Comparison of ENCODE assay signal across 9 mouse cellular contexts in genomic region chr4:43973526-43973981, GRCm38 (mm10). TPM values are rescaled to one million over a fixed set of nuclear protein-coding genes. Genes with fewer than 3 reads are reported as not detected.
A peak's percentile ranks its signal among the peaks of the same experiment; 100 is the strongest.
DNase-seq lines count a peak whose midpoint lies in the region; ATAC-seq and TF ChIP-seq lines count a peak whose summit lies in the region.
"Had no signal": no experiment of that assay in that cellular context is flagged by ENCODE, and none has a peak within 500 bp of the region (broad histone marks: within the 10 kb centered on the region; RNA-seq: fewer than 3 reads in every experiment).

No protein-coding gene starts in this region.

- H3K4me2 ChIP-seq in kidney, postnatal 0 days (ENCODE audit: low read length) = no peak overlapping the region
- no peak overlapping the region for H3K4me2 ChIP-seq in lung, postnatal 0 days (replicated peaks; ENCODE audit: low read depth, low read length)
- no peak overlapping the region for H3K4me2 ChIP-seq in stomach, embryonic 15.5 days

- H3K36me3 ChIP-seq in kidney, postnatal 0 days (ENCODE audit: insufficient read depth, low read length) = no peaks in the 10 kb centered on the region
- H3K36me3 ChIP-seq in G1E (replicated peaks) = peaks cover 76% of the 10 kb centered on the region
- H3K36me3 ChIP-seq in lung, postnatal 0 days (ENCODE audit: insufficient read depth, low read length) = no peaks in the 10 kb centered on the region
- H3K36me3 ChIP-seq in stomach, embryonic 15.5 days = no peaks in the 10 kb centered on the region

- peak overlapping the region; percentile 1; the same call in 1 of the 2 replicates for H3K27ac ChIP-seq in kidney, postnatal 0 days
- H3K27ac ChIP-seq in lung, postnatal 0 days (ENCODE audit: low read length) = no peak overlapping the region
- H3K27ac ChIP-seq in stomach, embryonic 15.5 days = peak overlapping the region; percentile 61

- no peak overlapping the region for H3K4me3 ChIP-seq in kidney, postnatal 0 days (replicated peaks; ENCODE audit: low read depth, low read length)
- peak overlapping the region; percentile 42; the same call in 1 of the 2 replicates for H3K4me3 ChIP-seq in G1E (ENCODE audit: low read depth, low read length)
- no peak overlapping the region for H3K4me3 ChIP-seq in lung, postnatal 0 days (ENCODE audit: low read depth, low read length)
- H3K4me3 ChIP-seq in stomach, embryonic 15.5 days (replicated peaks) = no peak overlapping the region

- no peak for TF ChIP-seq EP300 in lung, postnatal 0 days (IDR thresholded peaks at IDR 0.05)

- no peak for TF ChIP-seq CTCF in kidney, postnatal 0 days (IDR thresholded peaks at IDR 0.05; ENCODE audit: low read depth)
- TF ChIP-seq CTCF in G1E (IDR thresholded peaks at IDR 0.05; ENCODE audit: low read depth, low read length) = no peak
- no peak for TF ChIP-seq CTCF in lung, postnatal 0 days (IDR thresholded peaks at IDR 0.05)

- H3K9ac ChIP-seq in kidney, postnatal 0 days (ENCODE audit: low read depth, low read length) = no peak overlapping the region
- no peak overlapping the region for H3K9ac ChIP-seq in lung, postnatal 0 days (replicated peaks; ENCODE audit: low read depth)
- H3K9ac ChIP-seq in stomach, embryonic 15.5 days = no peak overlapping the region

- intact Hi-C loops in heart, postnatal 10 days (cut with DNase I) = no loop called here

- peaks cover 22% of the 10 kb centered on the region for H3K4me1 ChIP-seq in kidney, postnatal 0 days (replicated peaks; ENCODE audit: insufficient read depth, low read length)
- H3K4me1 ChIP-seq in G1E (ENCODE audit: insufficient read depth, low read depth, low read length) = peaks cover 66% of the 10 kb centered on the region
- peaks cover 5% of the 10 kb centered on the region; the same call in 1 of the 2 replicates for H3K4me1 ChIP-seq in lung, postnatal 0 days (ENCODE audit: insufficient read depth, low read depth, low read length)
- peaks cover 26% of the 10 kb centered on the region for H3K4me1 ChIP-seq in stomach, embryonic 15.5 days

- DNase-seq in kidney, postnatal 0 days (ENCODE audit: low spot score) = peak; percentile 17
- DNase-seq in kidney, postnatal 4 days = no peak
- no peak for DNase-seq in G1E (ENCODE audit: low spot score)
- DNase-seq in cerebellum, postnatal 10 days = peak; percentile 54 to 77
- DNase-seq in heart, postnatal 10 days = peak; percentile 80 to 83
- DNase-seq in lung, postnatal 0 days (ENCODE audit: low spot score) = peak; percentile 71
- no peak for DNase-seq in thymus, postnatal 10 days (ENCODE audit: low spot score in 2 of 2)

- H3K27me3 ChIP-seq in kidney, postnatal 0 days (ENCODE audit: insufficient read depth, low read length) = no peaks in the 10 kb centered on the region
- no peaks in the 10 kb centered on the region for H3K27me3 ChIP-seq in G1E (ENCODE audit: insufficient read depth, low read length)
- H3K27me3 ChIP-seq in lung, postnatal 0 days (replicated peaks; ENCODE audit: insufficient read depth, low read length) = no peaks in the 10 kb centered on the region
- no peaks in the 10 kb centered on the region for H3K27me3 ChIP-seq in stomach, embryonic 15.5 days (replicated peaks)

- H3K9me3 ChIP-seq in kidney, postnatal 0 days (replicated peaks; ENCODE audit: low read length) = no peaks in the 10 kb centered on the region
- H3K9me3 ChIP-seq in G1E (replicated peaks) = no peaks in the 10 kb centered on the region
- no peaks in the 10 kb centered on the region for H3K9me3 ChIP-seq in lung, postnatal 0 days (ENCODE audit: low read length)
- H3K9me3 ChIP-seq in stomach, embryonic 15.5 days = no peaks in the 10 kb centered on the region

- ATAC-seq in kidney, postnatal 0 days (replicated peaks; ENCODE audit: low FRiP score, low read depth) = no peak
- peak; percentile 32; the same call in 1 of the 2 replicates for ATAC-seq in G1E (ENCODE audit: extremely low read depth, insufficient number of reproducible peaks, low FRiP score, poor library complexity, severe bottlenecking)
- ATAC-seq in lung, postnatal 0 days = peak; percentile 46
- no peak for ATAC-seq in stomach, embryonic 15.5 days (ENCODE audit: insufficient read depth, low FRiP score, low read depth)

- WGBS in kidney, postnatal 0 days = 44% methylated on average over 4 of the region's 4 CpGs
- WGBS in lung, postnatal 0 days = 35% methylated on average over 4 of the region's 4 CpGs
- WGBS in stomach, embryonic 15.5 days = 53% methylated on average over 4 of the region's 4 CpGs

RNA-seq across cellular contexts. Expression of gene Ccin, which starts 9.7 kb away (rescaled TPM):
- not detected in 2 replicates for polyA plus RNA-seq in kidney, postnatal 0 days (2015; fragmentation: Nextera tagmentation; extraction: Ambion mirVana)
- total RNA-seq in G1E (2014; fragmentation: Nextera tagmentation) = not detected in 2 replicates
- total RNA-seq in G1E (2017) = not detected in 2 replicates
- not detected in 2 replicates for polyA plus RNA-seq in G1E (2012)
- total RNA-seq in heart, postnatal 10 days (2021) = under 1 TPM; 0.12 to 0.22 TPM
- polyA plus RNA-seq in lung, postnatal 0 days (2015; fragmentation: Nextera tagmentation; extraction: Ambion mirVana) = not detected in 2 replicates
- polyA plus RNA-seq in stomach, embryonic 15.5 days (2015; fragmentation: Nextera tagmentation; extraction: Ambion mirVana) = not detected in 2 replicates
- polyA plus RNA-seq: large intestine, adult 2 months had no signal

RNA-seq across cellular contexts. Expression of gene Glipr2, which starts 16.4 kb away (rescaled TPM):
- polyA plus RNA-seq in kidney, postnatal 0 days (2015; fragmentation: Nextera tagmentation; extraction: Ambion mirVana) = 54.9 and 59.1 TPM in 2 replicates
- total RNA-seq in G1E (2014; fragmentation: Nextera tagmentation) (48.9 and 58.3 TPM in 2 replicates), G1E (2017) (73.9 and 77.9 TPM in 2 replicates)
- 47.0 and 50.6 TPM in 2 replicates for polyA plus RNA-seq in G1E (2012)
- total RNA-seq in heart, postnatal 10 days (2021) = 10 to 100 TPM; 16.4 to 18.1 TPM
- 37.9 and 41.4 TPM in 2 replicates for polyA plus RNA-seq in lung, postnatal 0 days (2015; fragmentation: Nextera tagmentation; extraction: Ambion mirVana)
- 95.8 and 106 TPM in 2 replicates for polyA plus RNA-seq in stomach, embryonic 15.5 days (2015; fragmentation: Nextera tagmentation; extraction: Ambion mirVana)

RNA-seq across cellular contexts. Expression of gene Clta, which starts 30.7 kb away (rescaled TPM):
- polyA plus RNA-seq in kidney, postnatal 0 days (2015; fragmentation: Nextera tagmentation; extraction: Ambion mirVana) = 293 and 300 TPM in 2 replicates
- total RNA-seq in G1E (2014; fragmentation: Nextera tagmentation) (108 and 132 TPM in 2 replicates), G1E (2017) (483 and 581 TPM in 2 replicates)
- 437 and 460 TPM in 2 replicates for polyA plus RNA-seq in G1E (2012)
- 100 to 1,000 TPM; 101 to 104 TPM for total RNA-seq in heart, postnatal 10 days (2021)
- 209 and 221 TPM in 2 replicates for polyA plus RNA-seq in lung, postnatal 0 days (2015; fragmentation: Nextera tagmentation; extraction: Ambion mirVana)
- 248 and 262 TPM in 2 replicates for polyA plus RNA-seq in stomach, embryonic 15.5 days (2015; fragmentation: Nextera tagmentation; extraction: Ambion mirVana)

Comparison
In these comparisons a context has a peak if more than half of its experiments do, and no peak if none do; other contexts are left out.
1. DNase-seq: peak in kidney, postnatal 0 days (single experiment), cerebellum, postnatal 10 days (2 of 2), heart, postnatal 10 days (2 of 2) and lung, postnatal 0 days (single experiment); none in kidney, postnatal 4 days (0 of 2), G1E (single experiment) and thymus, postnatal 10 days (0 of 2).
2. ATAC-seq: peak in G1E (single experiment) and lung, postnatal 0 days (single experiment); none in kidney, postnatal 0 days (single experiment) and stomach, embryonic 15.5 days (single experiment).